Mouse (Mus musculus): ENCODE results near the gene Brat1. TPM values are rescaled to one million over a fixed set of nuclear protein-coding genes. Genes with fewer than 3 reads are reported as not detected.

Gene Brat1
- polyA plus RNA-seq, 1 experiment: 23.7 TPM

- no peak for TF ChIP-seq GATA1 (IDR thresholded peaks at IDR 0.05; ENCODE audit: low read length)
Measured at GRCm38 (mm10) chr5:140726062-140726839, 21.4 kb downstream of the Brat1 start.

GRCm38 (mm10) chr5:140726946-140727740 is 22.3 kb downstream of the Brat1 start:
- TF ChIP-seq GATA1 (IDR thresholded peaks at IDR 0.05; ENCODE audit: low read length): no peak

GRCm38 (mm10) chr5:140731040-140731797 is 26.4 kb downstream of the Brat1 start:
- TF ChIP-seq GATA1 (IDR thresholded peaks at IDR 0.05; ENCODE audit: low read length): no peak

- no peak for TF ChIP-seq GATA1 (IDR thresholded peaks at IDR 0.05; ENCODE audit: low read length)
Measured at GRCm38 (mm10) chr5:140732195-140732594, 27.4 kb downstream of the Brat1 start.

- no peak for TF ChIP-seq GATA1 (IDR thresholded peaks at IDR 0.05; ENCODE audit: low read length)
Measured at GRCm38 (mm10) chr5:140733336-140733735, 28.5 kb downstream of the Brat1 start.

GRCm38 (mm10) chr5:140735297-140735696 is 30.5 kb downstream of the Brat1 start:
- TF ChIP-seq GATA1 (IDR thresholded peaks at IDR 0.05; ENCODE audit: low read length): no peak

- no peak for TF ChIP-seq GATA1 (IDR thresholded peaks at IDR 0.05; ENCODE audit: low read length)
Measured at GRCm38 (mm10) chr5:140736166-140736565, 31.4 kb downstream of the Brat1 start.

- TF ChIP-seq GATA1 (IDR thresholded peaks at IDR 0.05; ENCODE audit: low read length): no peak
Measured at GRCm38 (mm10) chr5:140739813-140740212, 35.0 kb downstream of the Brat1 start.

- no peak for TF ChIP-seq GATA1 (IDR thresholded peaks at IDR 0.05; ENCODE audit: low read length)
Measured at GRCm38 (mm10) chr5:140741040-140741439, 36.2 kb downstream of the Brat1 start.

- no peak for TF ChIP-seq GATA1 (IDR thresholded peaks at IDR 0.05; ENCODE audit: low read length)
Measured at GRCm38 (mm10) chr5:140741877-140742276, 37.1 kb downstream of the Brat1 start.

- TF ChIP-seq GATA1 (IDR thresholded peaks at IDR 0.05; ENCODE audit: low read length): no peak
Measured at GRCm38 (mm10) chr5:140743706-140744131, 38.9 kb downstream of the Brat1 start.

GRCm38 (mm10) chr5:140748425-140748824 is 43.6 kb downstream of the Brat1 start:
- no peak for TF ChIP-seq GATA1 (IDR thresholded peaks at IDR 0.05; ENCODE audit: low read length)

- no peak for TF ChIP-seq GATA1 (IDR thresholded peaks at IDR 0.05; ENCODE audit: low read length)
Measured at GRCm38 (mm10) chr5:140749062-140749875, 44.5 kb downstream of the Brat1 start.

- no peak for TF ChIP-seq GATA1 (IDR thresholded peaks at IDR 0.05; ENCODE audit: low read length)
Measured at GRCm38 (mm10) chr5:140750925-140751324, 46.1 kb downstream of the Brat1 start.

GRCm38 (mm10) chr5:140752041-140752440 is 47.2 kb downstream of the Brat1 start:
- no peak for TF ChIP-seq GATA1 (IDR thresholded peaks at IDR 0.05; ENCODE audit: low read length)

Data from G1E-ER4 (cell line).